Mouse (Mus musculus) lung, postnatal 0 days (tissue): Measurements from ENCODE around the gene Hectd1. TPM values are rescaled to one million over a fixed set of nuclear protein-coding genes. Genes with fewer than 3 reads are reported as not detected.

Experiments used
- ATAC-seq: fragments of 200-750 bp; cut with Nextera tagmentation; 2 replicates; pipeline ENCODE4 v1.8.0; 2017; ENCODE audit warnings: moderate library complexity
- DNase-seq: peaks from one replicate; pipeline ENCODE4 v3.0.0-alpha.2; 2016; ENCODE audit warnings: low spot score
- H3K27ac ChIP-seq: fragments of 300-500 bp; sonication (generic); 2 replicates; pipeline ENCODE4 v1.5.1; 2014; ENCODE audit warnings: antibody characterized with exemption, mild to moderate bottlenecking, low read length, mixed read lengths
- H3K27me3 ChIP-seq: fragments of 300-500 bp; sonication (generic); replicated peaks from 2 replicates; pipeline ENCODE4 v1.6.1; 2014; ENCODE audit warnings: low read length, mixed read lengths; ENCODE audit not compliant: insufficient read depth
- H3K36me3 ChIP-seq: fragments of 300-500 bp; sonication (generic); 2 replicates; pipeline ENCODE4 v1.6.1; 2014; ENCODE audit warnings: low read length, mixed read lengths; ENCODE audit not compliant: insufficient read depth
- H3K4me1 ChIP-seq: fragments of 300-500 bp; sonication (generic); 2 replicates; pipeline ENCODE4 v1.6.1; 2014; ENCODE audit warnings: antibody characterized with exemption, low read depth, low read length, mixed read lengths; ENCODE audit not compliant: insufficient read depth
- H3K4me2 ChIP-seq: fragments of 300-500 bp; sonication (generic); replicated peaks from 2 replicates; pipeline ENCODE4 v1.6.1; 2014; ENCODE audit warnings: low read depth, mild to moderate bottlenecking, low read length, moderate library complexity, mixed read lengths
- H3K4me3 ChIP-seq: fragments of 300-500 bp; sonication (generic); 2 replicates; pipeline ENCODE4 v1.5.1; 2014; ENCODE audit warnings: low read depth, low read length
- H3K9ac ChIP-seq: fragments of 300-500 bp; sonication (generic); replicated peaks from 2 replicates; pipeline ENCODE4 v1.6.1; 2014; ENCODE audit warnings: low read depth, mild to moderate bottlenecking
- H3K9me3 ChIP-seq: fragments of 300-500 bp; sonication (generic); 2 replicates; pipeline ENCODE4 v1.6.1; 2016; ENCODE audit warnings: low read length, mixed read lengths
- CTCF ChIP-seq: IDR thresholded peaks from 2 replicates; pipeline ENCODE4 v1.5.1; 2016; ENCODE audit warnings: antibody characterized with exemption, mild to moderate bottlenecking
- EP300 ChIP-seq: IDR thresholded peaks from 2 replicates; pipeline ENCODE4 v1.6.1; 2016; ENCODE audit warnings: antibody characterized with exemption, mild to moderate bottlenecking, control low read depth
- WGBS: fragments of 180-500 bp; shearing (Covaris S2); extraction: QIAGEN DNeasy Blood & Tissue Kit; methylation state at CpG from one replicate; pipeline ENCODE4 v1.1.7; 2014; 5-methylcytosine and 5-hydroxymethylcytosine counted together
- polyA plus RNA-seq: library from polyadenylated mRNA; unstranded; fragments of >200 nt; fragmentation: Nextera tagmentation; extraction: Ambion mirVana; gene quantifications from 2 replicates; pipeline ENCODE4 v1.2.1, GENCODE M21; 2015

Hectd1 gene
- polyA plus RNA-seq, 1 experiment from 2014 or later, result 27.5 TPM

DNA sequence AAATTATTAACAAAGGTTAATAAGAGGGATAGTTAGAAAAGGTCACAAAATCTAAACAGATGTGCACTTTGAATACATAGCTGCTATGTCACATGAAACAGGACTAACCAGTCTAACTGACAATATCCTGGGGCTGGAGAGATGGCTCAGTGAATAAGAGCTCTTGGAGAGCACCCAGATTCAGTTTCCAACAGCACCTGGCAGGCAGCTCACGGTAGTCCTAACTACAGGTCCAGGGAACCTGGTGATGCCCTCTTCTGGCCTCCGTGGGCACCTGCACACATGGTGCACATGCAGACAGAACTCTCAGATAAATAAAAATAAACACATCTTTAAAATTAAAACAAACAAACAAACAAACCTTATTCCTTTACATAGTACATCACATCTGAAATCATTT is 4.0 kb downstream of the Hectd1 start:
- WGBS, result 76% methylated on average over 2 of the region's 2 CpGs
- no peaks in the 10 kb centered on the region for H3K9me3 ChIP-seq
- no peak overlapping the region for H3K27ac ChIP-seq
- DNase-seq (no peak), ATAC-seq (no peak)
- peak; percentile 31 for TF ChIP-seq CTCF
- no peak for TF ChIP-seq EP300
- H3K4me1 ChIP-seq, result peaks cover 7% of the 10 kb centered on the region; the same call in 1 of the 2 replicates
- no peak overlapping the region for H3K9ac ChIP-seq
- H3K4me3 ChIP-seq, result no peak overlapping the region
- no peaks in the 10 kb centered on the region for H3K27me3 ChIP-seq
- peaks cover 4% of the 10 kb centered on the region; the same call in 1 of the 2 replicates for H3K36me3 ChIP-seq
- no peak overlapping the region for H3K4me2 ChIP-seq

DNA sequence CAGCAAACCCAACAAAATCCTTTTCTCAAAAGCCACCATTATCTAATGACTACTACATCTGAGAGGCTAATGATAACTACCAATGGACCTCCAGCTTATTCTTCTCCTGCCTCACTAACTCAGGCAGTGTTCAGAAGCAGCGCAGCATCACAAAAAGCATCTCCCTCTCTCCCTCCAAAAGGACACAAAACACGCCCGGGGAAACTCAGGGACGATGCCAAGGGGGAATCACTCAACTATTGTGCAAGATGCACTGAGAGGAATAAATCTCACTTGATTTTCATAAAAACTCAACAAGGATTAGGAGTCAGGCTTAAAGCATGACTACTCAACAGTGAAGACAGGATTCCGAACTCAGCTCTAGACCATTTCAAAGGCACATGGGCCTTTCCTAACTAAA is 6.0 kb downstream of the Hectd1 start:
- DNase-seq (no peak), ATAC-seq (no peak)
- no peak overlapping the region for H3K4me3 ChIP-seq
- no peak overlapping the region for H3K27ac ChIP-seq
- no peaks in the 10 kb centered on the region for H3K9me3 ChIP-seq
- no peak overlapping the region for H3K4me2 ChIP-seq
- TF ChIP-seq CTCF (no peak), EP300 (no peak)
- peaks cover 4% of the 10 kb centered on the region; the same call in 1 of the 2 replicates for H3K36me3 ChIP-seq
- 76% methylated on average over 5 of the region's 5 CpGs for whole genome bisulfite sequencing
- peaks cover 7% of the 10 kb centered on the region; the same call in 1 of the 2 replicates for H3K4me1 ChIP-seq
- H3K27me3 ChIP-seq, result no peaks in the 10 kb centered on the region
- no peak overlapping the region for H3K9ac ChIP-seq

DNA sequence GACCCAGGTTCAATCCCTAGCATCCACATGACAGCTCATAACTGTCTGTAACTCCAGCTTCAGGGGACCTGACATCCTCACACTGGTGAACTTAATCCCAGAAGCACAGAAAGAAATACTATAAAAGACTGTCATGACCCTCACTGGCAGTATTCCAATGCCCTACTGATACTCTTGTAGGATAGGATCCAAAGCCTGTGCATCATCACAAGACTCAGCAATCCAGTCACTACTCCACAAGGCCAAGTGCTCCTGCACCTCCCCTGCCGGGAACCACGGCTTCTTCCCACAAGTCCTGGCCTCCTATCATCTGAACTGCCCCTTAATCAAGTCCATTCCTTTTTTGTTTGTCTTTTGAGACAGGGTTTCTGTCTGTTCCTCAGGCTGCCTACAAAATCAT is 6.5 kb downstream of the Hectd1 start:
- Histone ChIP-seq H3K27me3 (no peaks in the 10 kb centered on the region), H3K36me3 (peaks cover 4% of the 10 kb centered on the region; the same call in 1 of the 2 replicates), H3K9ac (no peak overlapping the region), H3K4me2 (no peak overlapping the region), H3K27ac (no peak overlapping the region), H3K4me3 (no peak overlapping the region), H3K4me1 (peaks cover 7% of the 10 kb centered on the region; the same call in 1 of the 2 replicates), H3K9me3 (no peaks in the 10 kb centered on the region)
- 67% methylated on average over 2 of the region's 2 CpGs for whole genome bisulfite sequencing
- DNase-seq (no peak), ATAC-seq (no peak)
- no peak for TF ChIP-seq CTCF
- no peak for TF ChIP-seq EP300

DNA sequence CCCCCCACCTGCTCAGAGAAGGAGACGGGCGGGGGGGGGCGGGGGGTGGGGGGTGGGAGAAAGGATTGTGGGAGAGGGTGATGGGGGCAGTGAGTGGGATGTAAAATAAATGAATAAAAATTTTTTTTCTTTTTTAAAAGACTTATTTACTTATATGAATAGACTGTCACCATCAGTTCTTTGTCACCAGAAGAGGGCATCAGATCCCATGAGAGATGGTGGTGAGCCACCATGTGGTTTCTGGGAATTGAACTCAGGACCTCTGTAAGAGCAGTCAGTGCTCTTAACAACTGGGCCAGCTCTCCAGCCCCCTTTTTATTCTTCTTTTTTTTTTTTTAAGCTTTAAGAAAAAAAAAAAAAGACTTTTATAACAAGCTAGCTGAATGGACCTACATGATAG is 7.1 kb downstream of the Hectd1 start:
- TF ChIP-seq EP300 (no peak), CTCF (peak; percentile 38)
- Histone ChIP-seq H3K4me3 (no peak overlapping the region), H3K4me1 (peaks cover 2% of the 10 kb centered on the region; the same call in 1 of the 2 replicates), H3K4me2 (no peak overlapping the region), H3K9ac (no peak overlapping the region), H3K36me3 (peaks cover 4% of the 10 kb centered on the region; the same call in 1 of the 2 replicates), H3K9me3 (no peaks in the 10 kb centered on the region), H3K27me3 (no peaks in the 10 kb centered on the region), H3K27ac (no peak overlapping the region)
- WGBS, result 84% methylated on average over 3 of the region's 3 CpGs
- no peak for DNase-seq
- ATAC-seq, result no peak

DNA sequence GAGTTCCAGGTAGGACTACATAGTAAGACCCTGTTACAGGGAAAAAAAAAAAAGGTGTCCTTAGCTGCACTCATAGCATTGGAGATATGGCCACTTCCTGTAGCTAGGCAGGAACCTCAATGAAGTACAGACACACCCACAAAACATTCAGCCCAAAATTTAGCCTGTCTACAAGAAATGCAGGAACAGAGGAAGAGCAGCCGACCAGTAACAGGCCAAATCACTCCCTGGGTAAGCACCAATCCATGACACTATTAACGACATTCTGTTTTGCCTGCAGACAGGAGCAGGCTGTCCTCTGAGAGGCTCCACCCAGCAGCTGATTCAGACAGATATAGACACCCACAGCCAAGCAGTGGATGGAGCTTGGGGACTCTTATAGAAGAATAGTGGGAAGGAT is 8.1 kb downstream of the Hectd1 start:
- Histone ChIP-seq H3K9me3 (no peaks in the 10 kb centered on the region), H3K27ac (no peak overlapping the region), H3K27me3 (no peaks in the 10 kb centered on the region), H3K9ac (no peak overlapping the region), H3K36me3 (peaks cover 4% of the 10 kb centered on the region; the same call in 1 of the 2 replicates), H3K4me2 (no peak overlapping the region), H3K4me3 (no peak overlapping the region), H3K4me1 (no peaks in the 10 kb centered on the region)
- peak; percentile 57 for DNase-seq
- ATAC-seq, result peak; percentile 70
- TF ChIP-seq EP300, result no peak
- no peak for TF ChIP-seq CTCF
- 16% methylated on average over 2 of the region's 2 CpGs for WGBS

DNA sequence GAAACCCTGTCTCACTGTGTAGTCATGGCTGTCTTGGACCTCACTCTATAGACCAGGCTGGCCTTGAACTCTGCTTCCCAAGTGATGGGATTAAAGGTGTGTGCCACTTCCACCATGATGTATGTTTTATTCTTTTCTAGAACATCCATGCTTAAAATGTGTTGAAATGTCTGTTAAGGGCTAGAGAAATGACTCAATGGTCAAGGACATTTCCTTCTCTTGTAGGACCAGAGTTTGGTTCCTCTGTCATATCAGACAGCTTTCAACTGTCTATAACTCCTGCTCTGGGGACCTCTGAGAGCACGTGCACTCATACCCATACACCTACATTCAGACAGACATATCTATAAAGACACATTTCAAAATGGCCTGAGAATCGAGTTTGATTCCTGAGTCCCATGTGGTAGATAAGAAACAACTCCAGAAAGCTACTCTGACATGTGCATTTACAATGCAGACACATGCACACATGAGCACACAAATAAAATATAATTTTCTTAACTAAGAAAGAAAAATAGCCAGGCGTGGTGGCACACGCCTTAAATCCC is 9.3 kb downstream of the Hectd1 start:
- H3K4me2 ChIP-seq, result no peak overlapping the region
- no peaks in the 10 kb centered on the region for H3K9me3 ChIP-seq
- ATAC-seq (no peak), DNase-seq (no peak)
- WGBS, result 91% methylated on average over 4 of the region's 4 CpGs
- no peak overlapping the region for H3K9ac ChIP-seq
- no peak for TF ChIP-seq EP300
- no peak for TF ChIP-seq CTCF
- no peaks in the 10 kb centered on the region for H3K27me3 ChIP-seq
- H3K27ac ChIP-seq, result no peak overlapping the region
- H3K4me3 ChIP-seq, result no peak overlapping the region
- H3K4me1 ChIP-seq, result no peaks in the 10 kb centered on the region
- peaks cover 10% of the 10 kb centered on the region; the same call in 1 of the 2 replicates for H3K36me3 ChIP-seq
